Mouse (Mus musculus) liver (tissue): ENCODE data around the gene Aff3.
A peak's percentile ranks its signal among the peaks of the same experiment; 100 is the strongest.

Experiments
- DNase-seq: peaks from one replicate; pipeline ENCODE4 v3.0.0-alpha.2; 2020; ENCODE audit warnings: mixed read lengths

Aff3 gene

DNA sequence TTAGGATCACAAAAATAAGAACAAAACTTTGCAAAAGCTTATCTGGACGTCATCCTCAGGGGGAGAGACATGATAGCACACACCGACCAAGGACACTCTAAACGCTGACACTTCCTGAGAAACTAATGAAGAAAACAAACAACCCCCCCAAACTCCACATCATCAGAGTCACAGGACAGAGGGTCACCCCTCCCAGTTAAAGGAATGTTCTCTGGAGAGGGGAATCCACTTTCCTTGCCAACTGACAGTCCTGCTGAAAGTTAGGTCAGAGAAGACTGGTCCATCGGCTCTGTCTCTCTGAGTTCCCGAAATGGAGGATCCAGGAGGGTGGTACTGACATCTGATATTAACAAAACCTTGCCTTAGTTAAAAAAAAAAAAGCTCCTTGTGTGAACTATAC is 403.7 kb downstream of the Aff3 start:
- no peak for DNase-seq

DNA sequence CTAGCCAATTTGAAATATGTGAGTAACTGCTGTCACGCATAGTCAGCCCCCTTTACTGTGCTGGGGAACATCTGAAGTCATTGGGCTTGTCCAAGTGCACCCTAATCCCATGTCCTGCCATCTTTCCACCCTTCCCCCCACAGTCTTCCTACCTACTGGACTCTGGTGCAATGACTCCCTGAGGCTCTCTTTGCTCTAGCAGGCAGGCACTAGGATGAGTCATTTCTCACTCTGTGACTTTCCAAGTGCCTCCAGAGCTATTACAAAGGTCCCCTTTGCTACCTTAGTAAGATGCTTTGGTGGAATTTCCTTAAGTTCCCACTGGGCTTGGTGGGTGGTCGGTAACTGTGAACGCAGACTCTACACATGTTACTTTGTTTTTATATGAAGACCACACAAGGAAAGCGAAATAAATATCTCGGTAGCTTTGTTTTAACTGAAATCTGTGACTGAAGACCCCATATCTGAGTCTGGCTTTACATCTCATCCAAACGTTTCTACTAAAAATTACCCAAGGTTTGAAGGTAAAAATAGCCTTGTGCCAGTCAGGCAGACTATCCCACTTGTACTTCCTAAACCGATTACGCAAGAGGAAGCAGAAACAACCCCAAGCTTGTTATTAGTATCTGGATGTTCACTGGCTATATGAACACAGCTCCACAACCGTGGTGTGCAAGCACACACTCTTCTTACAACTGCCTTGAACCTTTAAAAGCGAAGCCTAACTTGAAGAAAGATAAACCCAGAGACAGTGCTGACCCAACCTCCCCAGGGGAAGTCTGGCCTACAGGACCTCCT is 405.0 kb downstream of the Aff3 start:
- DNase-seq, result no peak

DNA sequence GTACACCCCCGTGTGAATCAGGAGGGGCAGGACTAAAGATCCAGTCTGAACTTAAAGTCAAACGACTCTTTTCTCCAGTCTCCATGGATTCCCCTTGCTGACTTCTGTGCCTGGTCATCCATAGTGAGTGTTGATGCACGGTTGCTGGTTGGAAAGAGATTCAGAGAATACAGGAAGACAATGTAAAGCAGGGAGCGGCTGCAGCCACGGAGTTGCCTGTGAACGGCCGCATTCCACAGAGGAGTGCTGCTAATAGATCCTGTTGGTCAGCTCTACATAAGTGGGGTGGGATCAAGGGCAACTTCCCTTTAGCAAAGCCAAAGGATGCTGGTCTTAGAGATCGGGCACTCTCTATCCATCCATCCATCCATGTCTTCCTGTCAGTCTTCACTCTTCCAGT is 410.3 kb downstream of the Aff3 start:
- no peak for DNase-seq

- DNase-seq, result peak; percentile 45
Observed at GRCm38 (mm10) chr1:38252766-38253079, 412.0 kb downstream of the Aff3 start.

- DNase-seq, result no peak
Observed at GRCm38 (mm10) chr1:38252031-38252765, 412.6 kb downstream of the Aff3 start.

- no peak for DNase-seq
Observed at GRCm38 (mm10) chr1:38251448-38251847, 413.3 kb downstream of the Aff3 start.

DNA sequence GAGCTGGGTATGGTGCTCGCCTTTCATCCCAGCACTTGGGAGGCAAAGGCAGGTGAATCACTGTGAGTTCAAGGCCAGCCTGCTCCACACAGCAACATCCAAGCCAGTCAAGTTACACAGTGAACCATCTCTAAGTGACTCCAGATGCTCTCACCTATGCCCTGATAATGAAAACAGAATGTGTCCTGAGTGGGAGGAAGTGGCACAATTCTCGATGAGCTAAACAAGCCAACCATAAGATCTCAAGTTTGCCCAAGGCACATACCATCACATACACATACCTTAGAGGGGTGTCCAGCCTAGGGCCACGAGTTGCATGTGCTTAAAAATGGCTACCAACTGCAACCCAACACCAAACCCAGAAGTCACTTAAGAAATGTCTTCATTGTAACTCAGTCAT is 414.5 kb downstream of the Aff3 start:
- DNase-seq, result no peak

DNA sequence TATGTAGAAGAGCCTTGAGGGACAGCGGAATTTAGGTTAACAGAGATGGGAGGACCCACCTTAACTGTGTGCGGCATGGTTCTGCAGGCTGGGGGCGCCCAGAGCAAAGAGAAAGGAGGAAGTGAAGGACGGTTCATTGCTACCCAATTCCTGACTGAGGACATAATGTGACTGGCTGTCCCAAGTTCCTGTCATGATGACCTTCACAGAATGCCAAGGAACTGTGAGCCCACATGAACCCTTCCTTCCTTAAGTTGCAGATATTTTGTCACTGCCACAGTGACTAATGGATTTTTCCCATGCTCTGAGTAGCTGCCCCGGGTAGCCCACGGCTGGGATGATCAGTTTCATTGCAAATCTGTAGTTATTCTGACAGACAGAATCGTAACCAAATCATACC is 415.2 kb downstream of the Aff3 start:
- no peak for DNase-seq

- peak; percentile 14 for DNase-seq
Observed at GRCm38 (mm10) chr1:38248027-38248426, 416.7 kb downstream of the Aff3 start.

GRCm38 (mm10) chr1:38242559-38242958 is 422.2 kb downstream of the Aff3 start:
- DNase-seq, result peak; percentile 63

DNA sequence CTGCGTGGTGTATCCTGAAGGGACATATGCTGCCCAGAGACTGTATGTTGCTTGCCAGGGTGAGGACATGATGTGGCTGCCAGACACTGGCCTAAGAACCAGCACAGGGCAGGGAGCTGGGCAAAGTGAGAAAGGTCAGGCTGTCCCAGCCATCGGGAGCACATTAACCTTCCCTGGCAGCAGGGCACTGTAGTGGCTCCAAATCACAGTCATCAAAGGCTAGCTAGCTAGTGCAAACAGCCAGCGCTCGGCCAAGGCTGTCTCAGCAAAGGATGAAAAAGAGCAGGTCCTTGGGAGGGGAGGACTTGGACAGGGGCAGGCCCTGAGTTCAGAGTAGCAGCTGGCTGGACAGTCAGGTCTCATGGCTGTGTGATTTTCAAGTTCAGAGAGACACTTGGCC is 423.0 kb downstream of the Aff3 start:
- DNase-seq, result no peak

DNA sequence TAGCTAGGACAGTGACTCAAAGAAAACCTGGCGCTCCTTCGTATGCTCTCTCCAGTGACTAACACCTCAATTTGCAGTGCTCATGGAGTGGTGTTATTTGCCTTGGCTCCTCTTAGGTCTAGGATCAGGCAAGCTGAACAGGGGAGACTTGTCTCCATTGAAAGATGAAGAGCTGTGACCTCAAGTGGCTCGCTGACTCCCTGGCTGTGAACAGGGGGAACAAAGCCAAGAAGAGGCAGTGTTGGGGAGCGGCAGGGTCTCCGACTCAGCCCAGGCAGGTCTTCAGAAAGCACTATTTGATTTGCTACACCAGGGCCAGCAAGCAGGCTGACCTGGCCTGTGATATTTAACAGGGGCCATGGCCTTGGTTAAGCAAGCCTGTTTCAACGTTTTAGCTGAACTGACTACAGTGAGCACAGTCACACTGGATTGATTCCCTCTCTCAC is 423.5 kb downstream of the Aff3 start:
- no peak for DNase-seq

- DNase-seq, result no peak
Observed at GRCm38 (mm10) chr1:38240438-38241220, 424.1 kb downstream of the Aff3 start.

GRCm38 (mm10) chr1:38239516-38239915 is 425.2 kb downstream of the Aff3 start:
- DNase-seq, result no peak

DNA sequence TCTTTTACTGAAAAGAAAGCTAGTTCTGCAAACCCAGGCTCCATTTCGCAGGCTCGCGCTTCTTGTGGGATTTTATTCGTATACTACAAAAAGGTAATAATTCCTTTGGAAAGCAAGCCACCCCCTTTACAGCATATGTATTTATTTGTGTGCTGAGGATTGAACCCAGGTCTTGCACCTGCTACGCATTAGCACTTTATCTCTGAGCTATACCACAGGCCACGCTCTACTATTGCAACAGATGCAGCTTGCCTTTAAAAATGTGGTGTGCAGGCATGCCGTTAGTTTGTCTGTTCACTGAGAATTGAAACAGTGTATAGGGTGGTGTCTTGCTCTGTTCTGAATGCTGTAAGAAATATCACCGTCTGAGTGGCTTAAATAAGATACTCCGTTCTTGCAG is 426.9 kb downstream of the Aff3 start:
- no peak for DNase-seq

GRCm38 (mm10) chr1:38237027-38237787 is 427.5 kb downstream of the Aff3 start:
- DNase-seq, result no peak

DNA sequence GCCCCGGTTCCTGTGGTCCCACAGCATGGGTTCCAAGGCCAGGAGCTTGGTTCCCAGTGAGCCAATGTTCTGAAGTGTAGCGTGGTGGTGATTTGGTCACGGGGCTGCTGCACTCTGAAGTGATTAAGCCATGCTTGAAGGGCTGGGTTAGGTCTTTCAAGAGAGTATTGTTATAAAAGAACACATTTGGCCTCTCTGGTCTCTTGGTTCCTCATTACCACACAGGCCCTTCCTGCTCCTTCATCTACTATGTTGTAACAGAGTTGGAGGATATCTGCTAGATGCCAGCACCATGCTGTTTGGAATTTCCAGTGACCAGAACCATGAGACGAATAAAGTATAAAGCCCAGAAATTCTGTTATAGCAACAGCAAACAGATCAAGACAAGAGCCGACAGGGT is 431.6 kb downstream of the Aff3 start:
- no peak for DNase-seq

GRCm38 (mm10) chr1:38230041-38230440 is 434.7 kb downstream of the Aff3 start:
- DNase-seq, result no peak

DNA sequence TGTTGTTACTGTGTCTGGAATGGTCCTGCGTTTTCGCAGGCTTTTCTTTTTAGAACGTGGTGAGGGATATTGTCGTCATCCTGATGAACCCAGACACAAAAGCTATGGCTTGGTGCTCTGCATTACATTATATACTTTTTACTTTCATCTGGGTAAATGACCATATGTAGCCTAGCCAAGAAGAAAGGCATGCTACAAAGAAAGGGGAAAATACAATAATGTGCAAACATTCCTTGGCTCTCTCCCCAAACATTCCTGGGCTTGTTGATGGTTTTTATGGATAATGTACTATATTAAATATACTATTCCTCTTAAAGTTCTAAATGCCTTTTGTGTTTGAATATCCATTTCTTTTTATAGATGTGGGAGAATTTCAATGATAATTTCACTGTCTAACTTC is 435.9 kb downstream of the Aff3 start:
- no peak for DNase-seq

DNA sequence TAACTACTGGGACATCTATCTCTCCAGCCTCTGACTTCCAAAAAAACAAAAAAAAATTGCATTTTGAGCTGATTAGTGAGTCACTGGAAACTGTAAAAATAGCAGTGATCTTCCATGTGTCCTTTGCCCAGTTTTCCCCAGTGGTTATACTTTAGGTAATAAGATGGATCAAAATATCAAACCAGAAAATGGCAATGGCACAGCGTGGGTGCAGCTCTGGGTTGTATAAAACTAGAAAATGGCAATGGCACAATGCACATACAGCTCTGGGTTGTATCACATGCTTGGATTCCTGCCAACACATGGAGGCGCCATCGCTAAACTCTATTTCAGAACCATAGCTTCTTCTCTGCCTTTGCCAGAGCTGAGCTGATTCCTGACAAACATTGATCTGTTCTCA is 439.6 kb downstream of the Aff3 start:
- no peak for DNase-seq

GRCm38 (mm10) chr1:38222160-38222559 is 442.6 kb downstream of the Aff3 start:
- DNase-seq, result no peak

DNA sequence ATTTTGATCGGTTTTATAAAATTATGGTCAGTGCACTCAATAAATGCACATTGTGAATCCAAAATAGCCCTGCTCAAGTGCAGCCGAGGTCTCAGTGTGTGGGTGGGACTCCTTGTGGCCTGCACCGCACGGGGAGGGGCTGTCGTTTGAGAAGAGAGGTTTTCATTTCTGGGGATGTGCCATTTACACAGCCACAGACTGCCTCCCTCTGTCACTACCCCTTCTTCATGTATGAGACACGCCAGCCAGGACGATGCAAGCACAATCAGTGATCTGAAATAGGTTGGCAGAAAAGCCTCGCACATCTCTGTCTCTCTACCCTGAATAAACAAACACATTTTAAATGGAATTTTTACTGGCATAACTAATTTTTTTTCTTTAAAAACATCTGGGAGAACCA is 443.3 kb downstream of the Aff3 start:
- DNase-seq, result no peak
